Mouse (Mus musculus) bone marrow macrophage, adult 2 months (primary cell): Measurements from ENCODE around the gene Ppp2ca.

ENCODE experiments used
- CTCF ChIP-seq: IDR thresholded peaks from 2 replicates; pipeline ENCODE4 v1.5.1; 2012; ENCODE audit warnings: low read depth, mild to moderate bottlenecking, low read length, moderate library complexity
- POLR2A ChIP-seq: IDR thresholded peaks from 2 replicates; pipeline ENCODE4 v1.6.1; 2012; ENCODE audit warnings: mild to moderate bottlenecking, low read depth, low read length, borderline replicate concordance

GRCm38 (mm10) chr11:52117156-52117555, 18.7 kb downstream of the Ppp2ca start:
- TF ChIP-seq CTCF, result no peak
- no peak for TF ChIP-seq POLR2A
